Mouse (Mus musculus) lung, adult 2 months (tissue): ENCODE measurements around the gene Zfp879.

Experiments used
- CTCF ChIP-seq: fragments of 200-500 bp; IDR thresholded peaks from 2 replicates; pipeline ENCODE4 v1.5.1; 2011; ENCODE audit warnings: mild to moderate bottlenecking, low read length, control low read depth; ENCODE audit not compliant: insufficient read depth
- POLR2A ChIP-seq: fragments of 200-500 bp; IDR thresholded peaks from 2 replicates; pipeline ENCODE4 v1.6.1; 2011; ENCODE audit warnings: low read depth, mild to moderate bottlenecking, control low read depth, low read length, borderline replicate concordance; ENCODE audit errors: extremely low read depth

- no peak for TF ChIP-seq CTCF
- TF ChIP-seq POLR2A: no peak
Observed at GRCm38 (mm10) chr11:50826214-50826613, 15.1 kb downstream of the Zfp879 start.
